Mouse (Mus musculus): ENCODE results near the gene Fem1b.

Gene Fem1b

DNA sequence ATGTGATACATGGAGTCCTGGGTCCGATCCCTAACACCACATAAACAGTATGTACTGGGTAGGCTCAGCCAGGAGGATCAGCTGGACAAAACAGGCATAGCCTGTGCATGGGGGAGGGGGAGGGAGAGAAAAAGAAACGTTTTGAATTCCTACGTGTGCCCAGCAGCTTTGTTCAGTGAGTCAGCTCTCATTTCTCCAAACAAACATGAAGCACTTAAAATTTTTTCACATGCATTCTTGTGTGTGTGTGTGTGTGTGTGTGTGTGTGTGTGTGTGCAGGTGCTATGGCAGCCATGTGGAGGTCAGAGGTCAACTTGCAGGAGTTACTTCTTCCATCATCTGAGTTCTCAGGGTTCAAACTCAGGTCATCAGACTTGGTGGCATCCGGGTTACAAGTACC is 36.3 kb downstream of the Fem1b start:
- DNase-seq: no peak

DNA sequence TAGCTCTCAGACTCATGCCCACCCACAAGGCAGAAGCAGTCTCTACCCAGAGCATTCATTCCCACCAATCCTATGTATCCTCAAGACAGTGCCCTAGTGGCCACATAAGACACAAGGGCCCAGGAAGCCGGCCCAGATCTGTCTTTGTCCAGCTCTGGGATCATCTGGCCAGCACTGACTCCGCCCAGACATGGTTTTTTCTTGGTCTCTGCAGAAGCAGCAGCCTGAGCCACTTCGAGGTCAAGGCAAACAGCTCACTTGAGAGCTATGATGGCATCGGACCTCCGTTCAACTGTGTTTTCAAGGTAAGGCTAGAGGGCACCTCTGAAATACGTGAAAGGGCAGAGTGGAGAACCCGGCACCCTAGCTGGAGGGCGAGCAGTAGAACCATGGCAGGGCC is 39.0 kb downstream of the Fem1b start:
- no peak for DNase-seq

DNA sequence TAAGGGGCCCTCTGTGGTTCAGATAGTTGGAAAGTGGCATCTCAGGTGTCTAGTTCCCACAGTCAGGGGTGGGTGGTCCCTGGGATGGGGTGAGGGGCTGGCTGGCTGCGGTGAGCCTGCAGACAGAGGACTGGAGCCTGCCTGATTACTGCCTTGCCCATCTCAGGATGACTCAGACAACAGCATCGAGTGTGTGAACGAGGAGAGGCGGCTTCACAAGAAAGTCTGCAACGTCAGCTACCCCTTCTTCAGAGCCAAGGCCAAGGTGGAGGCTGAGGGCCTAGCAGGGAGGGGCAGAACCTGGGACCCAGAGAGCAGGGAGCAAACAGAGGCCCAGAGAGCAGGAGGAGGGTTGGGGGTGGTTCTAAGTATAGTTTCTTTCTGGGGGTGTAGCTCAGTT is 43.4 kb downstream of the Fem1b start:
- no peak for DNase-seq

DNA sequence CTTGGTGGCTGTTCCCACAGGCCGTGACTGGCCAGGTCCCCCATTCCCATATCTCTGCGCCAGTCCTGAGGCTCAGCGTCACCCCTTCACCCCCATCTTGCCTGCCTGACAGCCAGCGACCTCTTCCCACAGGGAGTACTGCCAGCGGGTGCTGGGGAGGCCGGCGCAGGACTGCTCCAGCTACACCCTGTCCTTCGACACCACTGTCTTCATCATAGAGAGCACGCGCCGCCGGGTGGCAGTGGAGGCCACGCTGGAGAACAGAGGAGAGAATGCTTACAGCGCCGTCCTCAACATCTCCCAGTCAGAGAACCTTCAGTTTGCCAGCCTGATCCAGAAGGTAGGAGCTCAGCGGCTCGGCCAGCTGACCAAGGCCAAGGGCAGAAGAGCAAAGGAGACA is 44.3 kb downstream of the Fem1b start:
- DNase-seq: no peak

DNA sequence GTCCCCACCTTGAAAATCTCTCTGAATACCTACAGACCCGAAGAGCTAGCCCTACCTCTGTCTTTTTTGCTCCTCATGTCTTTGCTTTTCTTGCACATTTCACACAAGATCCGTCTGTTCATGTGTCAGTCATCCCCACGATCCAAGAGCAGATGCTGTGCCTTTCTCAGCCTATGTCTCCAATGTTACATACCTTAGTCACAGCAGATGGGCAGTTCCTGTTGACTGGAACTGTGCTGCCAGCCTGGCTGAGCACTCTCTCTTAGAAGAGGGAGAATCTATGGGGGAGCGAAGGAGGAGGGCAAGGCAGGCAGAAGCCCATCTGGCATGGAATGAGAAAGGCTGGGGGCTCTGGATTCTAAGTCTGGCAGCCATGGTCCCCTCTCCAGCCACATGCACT is 46.4 kb downstream of the Fem1b start:
- no peak for DNase-seq

DNA sequence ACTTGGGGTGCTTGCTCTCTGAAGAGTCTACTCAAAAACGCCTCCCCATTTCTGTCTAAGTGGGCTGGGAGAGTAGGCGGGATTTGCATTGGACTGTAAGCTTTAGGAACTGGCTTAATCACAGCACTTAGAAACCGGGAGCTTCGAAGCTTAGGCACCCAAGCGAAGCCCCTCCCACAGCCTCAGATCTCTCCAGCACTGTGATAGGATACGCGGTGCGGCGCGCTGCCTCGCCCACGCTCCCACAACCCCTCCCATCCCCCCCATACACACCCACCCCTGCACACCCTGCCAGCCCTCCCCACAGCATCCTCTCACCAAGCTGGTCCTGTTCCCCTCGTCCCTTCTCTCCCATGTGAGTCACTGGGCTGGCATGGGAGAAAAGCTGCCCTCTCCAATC is 48.3 kb downstream of the Fem1b start:
- DNase-seq: peak; percentile 64

DNA sequence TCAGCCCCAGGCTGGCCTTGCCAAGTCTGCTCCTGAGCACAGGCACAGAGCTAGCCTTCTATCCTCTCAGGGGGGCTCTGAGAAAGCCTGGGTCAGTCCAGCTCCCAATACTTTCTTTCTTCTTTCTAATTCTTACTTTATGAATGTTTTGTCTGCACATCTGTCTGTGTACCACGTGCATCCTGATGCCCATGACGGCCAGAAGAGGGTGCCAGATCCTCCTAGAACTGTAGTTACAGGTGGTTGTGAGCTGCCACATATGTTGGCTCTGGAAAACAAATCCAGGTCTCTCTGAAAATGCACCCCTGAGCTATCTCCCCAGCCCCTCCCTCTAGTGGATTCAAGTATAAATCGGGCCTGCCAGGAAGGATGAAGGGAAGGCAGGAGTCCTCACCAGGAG is 52.1 kb downstream of the Fem1b start:
- peak; percentile 27 for DNase-seq

DNA sequence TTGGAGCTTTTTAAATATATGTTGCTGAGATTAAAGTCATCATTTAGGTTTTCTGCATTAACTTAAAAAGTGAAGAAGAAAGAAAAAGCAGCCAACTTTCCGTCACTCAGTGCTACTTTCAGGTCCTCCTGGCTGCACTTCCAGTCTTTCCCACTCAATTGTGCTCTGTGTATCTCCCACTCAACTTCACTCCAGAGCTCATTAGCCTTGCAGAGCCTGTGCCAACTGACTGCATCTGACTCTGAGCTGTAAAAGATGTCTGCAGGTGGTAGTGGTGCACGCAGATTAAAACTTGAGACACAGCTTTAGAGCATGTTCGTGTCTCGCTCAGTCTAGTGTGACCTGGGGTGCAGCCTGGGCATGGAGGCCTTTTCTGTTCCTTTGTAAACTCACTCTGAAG is 53.4 kb downstream of the Fem1b start:
- no peak for DNase-seq

DNA sequence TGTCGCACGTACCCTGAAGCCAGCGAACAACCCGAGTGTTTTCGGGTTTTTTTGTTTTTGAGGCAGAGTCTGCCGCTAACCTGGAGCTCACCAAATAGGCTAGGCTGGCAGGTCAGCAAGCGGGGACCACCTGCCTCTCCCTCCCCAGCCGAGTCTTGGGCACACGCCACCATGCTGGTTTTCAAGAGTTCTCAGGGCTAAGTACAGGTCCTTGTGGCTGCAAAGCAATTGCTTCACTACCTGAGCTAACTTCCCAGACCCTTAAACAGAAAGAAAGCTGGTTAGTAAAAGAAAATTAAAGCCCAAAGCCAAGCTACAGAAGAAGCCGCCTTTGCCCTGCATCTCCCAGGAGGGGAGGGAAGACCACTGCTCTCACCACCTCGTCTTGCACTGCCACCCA is 61.4 kb downstream of the Fem1b start:
- no peak for DNase-seq

DNA sequence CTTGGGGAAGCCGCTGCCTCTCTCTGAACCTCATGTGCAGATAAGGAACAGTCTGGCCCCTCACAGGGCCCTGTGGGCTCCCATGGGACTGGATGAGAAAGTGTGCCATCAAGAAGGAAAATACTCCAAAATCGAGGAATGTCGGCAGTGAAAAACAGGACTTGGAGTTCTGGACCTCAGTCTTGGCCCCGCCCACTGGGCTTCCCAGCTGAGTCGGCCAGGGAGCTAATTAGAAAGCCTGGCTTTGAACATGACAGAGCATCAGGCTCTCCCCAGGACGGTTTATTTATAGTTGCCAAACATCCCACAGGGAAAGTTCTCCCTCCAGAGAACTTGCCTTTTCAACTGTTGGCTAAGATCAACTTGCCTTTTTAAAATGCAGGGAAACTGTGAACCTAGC is 62.1 kb downstream of the Fem1b start:
- no peak for DNase-seq

DNA sequence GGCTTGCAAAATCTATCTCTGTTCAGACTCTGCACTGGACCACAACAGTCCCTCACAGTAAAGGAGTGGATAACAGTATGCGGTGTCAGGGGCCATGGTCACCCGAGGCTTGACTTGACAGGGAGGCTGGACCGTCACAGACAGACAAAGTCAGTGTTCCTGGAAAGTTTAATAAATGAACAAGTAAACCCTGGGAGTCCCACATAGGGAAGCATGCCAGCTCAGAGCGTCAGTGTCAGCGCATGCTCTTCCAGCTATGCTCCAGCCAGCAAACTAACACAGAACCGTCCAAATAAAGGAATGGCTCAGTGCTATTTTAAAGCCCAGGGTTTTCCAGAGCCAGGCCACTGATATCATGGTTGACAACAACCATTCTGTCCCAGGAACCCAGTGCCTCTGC is 65.1 kb downstream of the Fem1b start:
- DNase-seq: no peak

DNA sequence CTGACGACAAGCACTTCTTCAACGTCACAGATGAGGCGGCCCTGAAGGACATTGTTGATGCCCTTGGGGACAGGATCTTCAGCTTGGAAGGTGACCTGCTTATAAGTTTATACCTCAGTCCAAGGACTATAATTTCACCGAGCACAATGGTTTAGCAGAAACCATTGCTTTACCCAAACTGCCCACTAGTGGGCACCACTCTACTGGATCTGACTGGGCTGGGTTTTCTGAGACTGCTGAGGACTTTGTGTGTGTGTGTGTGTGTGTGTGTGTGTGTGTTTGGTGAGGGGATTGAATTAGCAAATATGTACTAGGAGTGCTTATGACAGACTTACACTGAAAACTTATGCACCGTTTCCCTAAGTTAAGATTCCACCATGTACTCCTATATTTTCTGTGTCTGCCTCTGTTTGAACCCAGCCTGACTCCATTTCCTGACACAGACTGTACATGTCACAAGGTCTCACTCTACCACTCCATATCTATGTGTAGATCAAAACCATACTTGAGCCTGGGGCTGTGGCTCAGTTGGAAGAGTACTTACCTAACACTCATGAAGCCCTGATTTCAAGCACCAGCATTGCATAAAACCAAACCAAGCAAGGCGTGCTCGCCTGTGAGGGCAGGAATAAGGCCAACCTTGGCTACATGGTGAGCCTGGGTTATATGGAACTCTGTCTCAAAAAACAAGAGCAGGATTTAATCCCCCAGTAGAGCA is 67.0 kb downstream of the Fem1b start:
- peak; percentile 35 for DNase-seq

All from thymus, postnatal 14 days (tissue).